Mouse (Mus musculus): Measurements from ENCODE around the gene Cdkl4. TPM values are rescaled to one million over a fixed set of nuclear protein-coding genes. Genes with fewer than 3 reads are reported as not detected.

Gene Cdkl4
- polyA plus RNA-seq, 1 experiment, result 0.25 TPM

- H3K27ac ChIP-seq (ENCODE audit: insufficient read depth, low read depth, low read length), result no peak overlapping the region
- H3K4me3 ChIP-seq (ENCODE audit: insufficient read depth, low read length), result no peak overlapping the region
- TF ChIP-seq POLR2A (IDR thresholded peaks at IDR 0.05; ENCODE audit: borderline replicate concordance, low read depth, low read length) (no peak), CTCF (IDR thresholded peaks at IDR 0.05; ENCODE audit: low read depth, low read length) (no peak)
- H3K4me1 ChIP-seq (ENCODE audit: control insufficient read depth, insufficient read depth, low read length), result no peaks in the 10 kb centered on the region
These were observed 55.4 kb downstream of the Cdkl4 start for GRCm38 (mm10) chr17:80522229-80522556.

- no peak overlapping the region for H3K27ac ChIP-seq (ENCODE audit: insufficient read depth, low read depth, low read length)
- TF ChIP-seq CTCF (IDR thresholded peaks at IDR 0.05; ENCODE audit: low read depth, low read length), result no peak
- no peak for TF ChIP-seq POLR2A (IDR thresholded peaks at IDR 0.05; ENCODE audit: borderline replicate concordance, low read depth, low read length)
- no peak overlapping the region for H3K4me3 ChIP-seq (ENCODE audit: insufficient read depth, low read length)
These were observed 55.9 kb downstream of the Cdkl4 start for GRCm38 (mm10) chr17:80521521-80522228.

GRCm38 (mm10) chr17:80520537-80520936 is 57.1 kb downstream of the Cdkl4 start:
- H3K27ac ChIP-seq (ENCODE audit: insufficient read depth, low read depth, low read length), result no peak overlapping the region
- no peaks in the 10 kb centered on the region for H3K4me1 ChIP-seq (ENCODE audit: control insufficient read depth, insufficient read depth, low read length)
- no peak overlapping the region for H3K4me3 ChIP-seq (ENCODE audit: insufficient read depth, low read length)
- no peak for TF ChIP-seq POLR2A (IDR thresholded peaks at IDR 0.05; ENCODE audit: borderline replicate concordance, low read depth, low read length)
- TF ChIP-seq CTCF (IDR thresholded peaks at IDR 0.05; ENCODE audit: low read depth, low read length), result no peak

More at GRCm38 (mm10) chr17:80521521-80522228, 55.9 kb downstream of the Cdkl4 start:
- no peaks in the 10 kb centered on the region for H3K4me1 ChIP-seq (ENCODE audit: control insufficient read depth, insufficient read depth, low read length)

- Histone ChIP-seq H3K4me1 (ENCODE audit: control insufficient read depth, insufficient read depth, low read length) (no peaks in the 10 kb centered on the region), H3K27ac (ENCODE audit: insufficient read depth, low read depth, low read length) (no peak overlapping the region), H3K4me3 (ENCODE audit: insufficient read depth, low read length) (no peak overlapping the region)
- TF ChIP-seq POLR2A (IDR thresholded peaks at IDR 0.05; ENCODE audit: borderline replicate concordance, low read depth, low read length) (no peak), CTCF (IDR thresholded peaks at IDR 0.05; ENCODE audit: low read depth, low read length) (no peak)
These were observed 58.8 kb downstream of the Cdkl4 start for GRCm38 (mm10) chr17:80518811-80519210.

GRCm38 (mm10) chr17:80517244-80517643 is 60.4 kb downstream of the Cdkl4 start:
- TF ChIP-seq CTCF (IDR thresholded peaks at IDR 0.05; ENCODE audit: low read depth, low read length) (no peak), POLR2A (IDR thresholded peaks at IDR 0.05; ENCODE audit: borderline replicate concordance, low read depth, low read length) (no peak)
- Histone ChIP-seq H3K4me3 (ENCODE audit: insufficient read depth, low read length) (no peak overlapping the region), H3K4me1 (ENCODE audit: control insufficient read depth, insufficient read depth, low read length) (no peaks in the 10 kb centered on the region), H3K27ac (ENCODE audit: insufficient read depth, low read depth, low read length) (no peak overlapping the region)

- H3K4me3 ChIP-seq (ENCODE audit: insufficient read depth, low read length), result no peak overlapping the region
- TF ChIP-seq POLR2A (IDR thresholded peaks at IDR 0.05; ENCODE audit: borderline replicate concordance, low read depth, low read length) (no peak), CTCF (IDR thresholded peaks at IDR 0.05; ENCODE audit: low read depth, low read length) (no peak)
- no peaks in the 10 kb centered on the region for H3K4me1 ChIP-seq (ENCODE audit: control insufficient read depth, insufficient read depth, low read length)
- H3K27ac ChIP-seq (ENCODE audit: insufficient read depth, low read depth, low read length), result no peak overlapping the region
These were observed 61.7 kb downstream of the Cdkl4 start for GRCm38 (mm10) chr17:80515956-80516355.

- Histone ChIP-seq H3K4me3 (ENCODE audit: insufficient read depth, low read length) (no peak overlapping the region), H3K27ac (ENCODE audit: insufficient read depth, low read depth, low read length) (no peak overlapping the region), H3K4me1 (ENCODE audit: control insufficient read depth, insufficient read depth, low read length) (no peaks in the 10 kb centered on the region)
- TF ChIP-seq POLR2A (IDR thresholded peaks at IDR 0.05; ENCODE audit: borderline replicate concordance, low read depth, low read length) (no peak), CTCF (IDR thresholded peaks at IDR 0.05; ENCODE audit: low read depth, low read length) (no peak)
These were observed 62.1 kb downstream of the Cdkl4 start for GRCm38 (mm10) chr17:80515513-80515912.

GRCm38 (mm10) chr17:80513766-80514165 is 63.8 kb downstream of the Cdkl4 start:
- Histone ChIP-seq H3K27ac (ENCODE audit: insufficient read depth, low read depth, low read length) (no peak overlapping the region), H3K4me1 (ENCODE audit: control insufficient read depth, insufficient read depth, low read length) (no peaks in the 10 kb centered on the region), H3K4me3 (ENCODE audit: insufficient read depth, low read length) (no peak overlapping the region)
- TF ChIP-seq CTCF (IDR thresholded peaks at IDR 0.05; ENCODE audit: low read depth, low read length), result no peak
- no peak for TF ChIP-seq POLR2A (IDR thresholded peaks at IDR 0.05; ENCODE audit: borderline replicate concordance, low read depth, low read length)

- no peaks in the 10 kb centered on the region for H3K4me1 ChIP-seq (ENCODE audit: control insufficient read depth, insufficient read depth, low read length)
- no peak overlapping the region for H3K27ac ChIP-seq (ENCODE audit: insufficient read depth, low read depth, low read length)
- no peak overlapping the region for H3K4me3 ChIP-seq (ENCODE audit: insufficient read depth, low read length)
- TF ChIP-seq POLR2A (IDR thresholded peaks at IDR 0.05; ENCODE audit: borderline replicate concordance, low read depth, low read length), result no peak
- TF ChIP-seq CTCF (IDR thresholded peaks at IDR 0.05; ENCODE audit: low read depth, low read length), result no peak
These were observed 67.2 kb downstream of the Cdkl4 start for GRCm38 (mm10) chr17:80510459-80510855.

- TF ChIP-seq POLR2A (IDR thresholded peaks at IDR 0.05; ENCODE audit: borderline replicate concordance, low read depth, low read length) (no peak), CTCF (IDR thresholded peaks at IDR 0.05; ENCODE audit: low read depth, low read length) (no peak)
- H3K4me3 ChIP-seq (ENCODE audit: insufficient read depth, low read length), result no peak overlapping the region
- no peak overlapping the region for H3K27ac ChIP-seq (ENCODE audit: insufficient read depth, low read depth, low read length)
- H3K4me1 ChIP-seq (ENCODE audit: control insufficient read depth, insufficient read depth, low read length), result no peaks in the 10 kb centered on the region
These were observed 67.8 kb downstream of the Cdkl4 start for GRCm38 (mm10) chr17:80509494-80510458.
